Mouse (Mus musculus): ENCODE measurements around the gene Usp39.

The Usp39 gene

GRCm38 (mm10) chr6:72345074-72345567 lies at the start of gene Usp39:
Usp39 (minus strand) TSS chr6:72345184.
- DNase-seq, result peak; percentile 94

GRCm38 (mm10) chr6:72392341-72392740 lies 47.4 kb upstream of the Usp39 start:
- DNase-seq, result no peak

GRCm38 (mm10) chr6:72390795-72391521 lies 46.0 kb upstream of the Usp39 start:
- DNase-seq, result peak; percentile 40

- DNase-seq, result peak; percentile 71
Measured at GRCm38 (mm10) chr6:72389941-72390771, 45.2 kb upstream of the Usp39 start, which contains the start of gene Vamp8. Vamp8 (minus strand) TSS chr6:72390703.

- peak; percentile 23 for DNase-seq
Measured at GRCm38 (mm10) chr6:72389471-72389940, 44.5 kb upstream of the Usp39 start.

- DNase-seq, result no peak
Measured at GRCm38 (mm10) chr6:72388791-72389329, 43.9 kb upstream of the Usp39 start.

- DNase-seq, result no peak
Measured at GRCm38 (mm10) chr6:72388266-72388665, 43.3 kb upstream of the Usp39 start.

GRCm38 (mm10) chr6:72387816-72388215 lies 42.8 kb upstream of the Usp39 start:
- DNase-seq, result no peak

- DNase-seq, result no peak
Measured at GRCm38 (mm10) chr6:72386561-72386960, 41.6 kb upstream of the Usp39 start.

- no peak for DNase-seq
Measured at GRCm38 (mm10) chr6:72385258-72385657, 40.3 kb upstream of the Usp39 start.

GRCm38 (mm10) chr6:72383952-72384351 lies 39.0 kb upstream of the Usp39 start:
- DNase-seq, result no peak

- DNase-seq, result no peak
Measured at GRCm38 (mm10) chr6:72383142-72383820, 38.3 kb upstream of the Usp39 start.

- DNase-seq, result no peak
Measured at GRCm38 (mm10) chr6:72382494-72382893, 37.5 kb upstream of the Usp39 start.

GRCm38 (mm10) chr6:72380131-72380770 lies 35.3 kb upstream of the Usp39 start, which contains the start of gene Vamp5:
Vamp5 (minus strand) TSS chr6:72380468.
- DNase-seq, result peak; percentile 32

- no peak for DNase-seq
Measured at GRCm38 (mm10) chr6:72379377-72380130, 34.6 kb upstream of the Usp39 start.

GRCm38 (mm10) chr6:72378510-72379234 lies 33.7 kb upstream of the Usp39 start:
- DNase-seq, result no peak

- no peak for DNase-seq
Measured at GRCm38 (mm10) chr6:72374820-72375563, 30.0 kb upstream of the Usp39 start.

- DNase-seq, result no peak
Measured at GRCm38 (mm10) chr6:72374206-72374605, 29.2 kb upstream of the Usp39 start.

GRCm38 (mm10) chr6:72373184-72373583 lies 28.2 kb upstream of the Usp39 start:
- DNase-seq, result no peak

- DNase-seq, result no peak
Measured at GRCm38 (mm10) chr6:72371571-72371970, 26.6 kb upstream of the Usp39 start.
